Mouse (Mus musculus): ENCODE measurements around the gene Sh3gl2. TPM values are rescaled to one million over a fixed set of nuclear protein-coding genes. Genes with fewer than 3 reads are reported as not detected.

Gene Sh3gl2
- polyA plus RNA-seq, 1 experiment from 2014 or later, result 104 TPM

- no peaks in the 10 kb centered on the region for H3K4me1 ChIP-seq (replicated peaks; ENCODE audit: control insufficient read depth, insufficient read depth, low read length)
- H3K9ac ChIP-seq (replicated peaks; ENCODE audit: low read depth, low read length), result no peak overlapping the region
- no peak overlapping the region for H3K4me3 ChIP-seq (replicated peaks; ENCODE audit: low read length)
- H3K27me3 ChIP-seq (replicated peaks; ENCODE audit: control insufficient read depth, insufficient read depth, low read length), result no peaks in the 10 kb centered on the region
- no peak overlapping the region for H3K4me2 ChIP-seq (ENCODE audit: low read length)
- 81% methylated on average over 5 of the region's 5 CpGs for WGBS
- H3K36me3 ChIP-seq (ENCODE audit: control insufficient read depth, insufficient read depth), result no peaks in the 10 kb centered on the region
- H3K9me3 ChIP-seq (ENCODE audit: control insufficient read depth, low read length), result no peaks in the 10 kb centered on the region
- no peak overlapping the region for H3K27ac ChIP-seq (ENCODE audit: low read length)
- ATAC-seq, result no peak
Observed at GRCm38 (mm10) chr4:85539677-85540076, 334.8 kb downstream of the Sh3gl2 start.

- Histone ChIP-seq H3K4me1 (replicated peaks; ENCODE audit: control insufficient read depth, insufficient read depth, low read length) (no peaks in the 10 kb centered on the region), H3K27ac (ENCODE audit: low read length) (no peak overlapping the region), H3K4me2 (ENCODE audit: low read length) (no peak overlapping the region), H3K9ac (replicated peaks; ENCODE audit: low read depth, low read length) (no peak overlapping the region), H3K27me3 (replicated peaks; ENCODE audit: control insufficient read depth, insufficient read depth, low read length) (no peaks in the 10 kb centered on the region), H3K36me3 (ENCODE audit: control insufficient read depth, insufficient read depth) (no peaks in the 10 kb centered on the region), H3K9me3 (ENCODE audit: control insufficient read depth, low read length) (no peaks in the 10 kb centered on the region), H3K4me3 (replicated peaks; ENCODE audit: low read length) (no peak overlapping the region)
- 77% methylated on average over 4 of the region's 4 CpGs for WGBS
- no peak for ATAC-seq
Observed at GRCm38 (mm10) chr4:85543221-85543620, 338.3 kb downstream of the Sh3gl2 start.

GRCm38 (mm10) chr4:85554696-85555095 lies 349.8 kb downstream of the Sh3gl2 start:
- H3K27me3 ChIP-seq (replicated peaks; ENCODE audit: control insufficient read depth, insufficient read depth, low read length), result no peaks in the 10 kb centered on the region
- H3K4me2 ChIP-seq (ENCODE audit: low read length), result no peak overlapping the region
- no peak overlapping the region for H3K9ac ChIP-seq (replicated peaks; ENCODE audit: low read depth, low read length)
- no peak overlapping the region for H3K27ac ChIP-seq (ENCODE audit: low read length)
- H3K4me1 ChIP-seq (replicated peaks; ENCODE audit: control insufficient read depth, insufficient read depth, low read length), result no peaks in the 10 kb centered on the region
- WGBS, result 48% methylated on average over 3 of the region's 3 CpGs
- no peaks in the 10 kb centered on the region for H3K9me3 ChIP-seq (ENCODE audit: control insufficient read depth, low read length)
- no peak overlapping the region for H3K4me3 ChIP-seq (replicated peaks; ENCODE audit: low read length)
- no peaks in the 10 kb centered on the region for H3K36me3 ChIP-seq (ENCODE audit: control insufficient read depth, insufficient read depth)
- no peak for ATAC-seq

GRCm38 (mm10) chr4:85559753-85560152 lies 354.8 kb downstream of the Sh3gl2 start:
- Histone ChIP-seq H3K9ac (replicated peaks; ENCODE audit: low read depth, low read length) (no peak overlapping the region), H3K4me1 (replicated peaks; ENCODE audit: control insufficient read depth, insufficient read depth, low read length) (no peaks in the 10 kb centered on the region), H3K36me3 (ENCODE audit: control insufficient read depth, insufficient read depth) (no peaks in the 10 kb centered on the region), H3K9me3 (ENCODE audit: control insufficient read depth, low read length) (no peaks in the 10 kb centered on the region), H3K27me3 (replicated peaks; ENCODE audit: control insufficient read depth, insufficient read depth, low read length) (no peaks in the 10 kb centered on the region), H3K4me3 (replicated peaks; ENCODE audit: low read length) (no peak overlapping the region), H3K4me2 (ENCODE audit: low read length) (no peak overlapping the region), H3K27ac (ENCODE audit: low read length) (no peak overlapping the region)
- ATAC-seq, result no peak
- whole genome bisulfite sequencing, result 88% methylated on average over 6 of the region's 6 CpGs

- Histone ChIP-seq H3K27me3 (replicated peaks; ENCODE audit: control insufficient read depth, insufficient read depth, low read length) (no peaks in the 10 kb centered on the region), H3K36me3 (ENCODE audit: control insufficient read depth, insufficient read depth) (no peaks in the 10 kb centered on the region), H3K27ac (ENCODE audit: low read length) (no peak overlapping the region), H3K9ac (replicated peaks; ENCODE audit: low read depth, low read length) (no peak overlapping the region), H3K4me3 (replicated peaks; ENCODE audit: low read length) (no peak overlapping the region), H3K9me3 (ENCODE audit: control insufficient read depth, low read length) (no peaks in the 10 kb centered on the region), H3K4me2 (ENCODE audit: low read length) (no peak overlapping the region), H3K4me1 (replicated peaks; ENCODE audit: control insufficient read depth, insufficient read depth, low read length) (no peaks in the 10 kb centered on the region)
- WGBS, result 78% methylated on average over 2 of the region's 2 CpGs
- peak; percentile 49; the same call in 1 of the 2 replicates for ATAC-seq
Observed at GRCm38 (mm10) chr4:85585426-85585825, 380.5 kb downstream of the Sh3gl2 start.

GRCm38 (mm10) chr4:85588928-85589327 lies 384.0 kb downstream of the Sh3gl2 start:
- WGBS, result 82% methylated on average over 4 of the region's 4 CpGs
- no peaks in the 10 kb centered on the region for H3K9me3 ChIP-seq (ENCODE audit: control insufficient read depth, low read length)
- H3K4me2 ChIP-seq (ENCODE audit: low read length), result no peak overlapping the region
- no peaks in the 10 kb centered on the region for H3K4me1 ChIP-seq (replicated peaks; ENCODE audit: control insufficient read depth, insufficient read depth, low read length)
- ATAC-seq, result no peak
- H3K27me3 ChIP-seq (replicated peaks; ENCODE audit: control insufficient read depth, insufficient read depth, low read length), result no peaks in the 10 kb centered on the region
- no peaks in the 10 kb centered on the region for H3K36me3 ChIP-seq (ENCODE audit: control insufficient read depth, insufficient read depth)
- H3K4me3 ChIP-seq (replicated peaks; ENCODE audit: low read length), result no peak overlapping the region
- no peak overlapping the region for H3K9ac ChIP-seq (replicated peaks; ENCODE audit: low read depth, low read length)
- H3K27ac ChIP-seq (ENCODE audit: low read length), result no peak overlapping the region

GRCm38 (mm10) chr4:85591037-85591436 lies 386.1 kb downstream of the Sh3gl2 start:
- Histone ChIP-seq H3K4me2 (ENCODE audit: low read length) (no peak overlapping the region), H3K36me3 (ENCODE audit: control insufficient read depth, insufficient read depth) (no peaks in the 10 kb centered on the region), H3K4me1 (replicated peaks; ENCODE audit: control insufficient read depth, insufficient read depth, low read length) (no peaks in the 10 kb centered on the region), H3K27ac (ENCODE audit: low read length) (no peak overlapping the region), H3K27me3 (replicated peaks; ENCODE audit: control insufficient read depth, insufficient read depth, low read length) (no peaks in the 10 kb centered on the region), H3K4me3 (replicated peaks; ENCODE audit: low read length) (no peak overlapping the region), H3K9ac (replicated peaks; ENCODE audit: low read depth, low read length) (no peak overlapping the region), H3K9me3 (ENCODE audit: control insufficient read depth, low read length) (no peaks in the 10 kb centered on the region)
- ATAC-seq, result no peak
- 54% methylated on average over 7 of the region's 7 CpGs for WGBS

GRCm38 (mm10) chr4:85594159-85594558 lies 389.2 kb downstream of the Sh3gl2 start:
- H3K27me3 ChIP-seq (replicated peaks; ENCODE audit: control insufficient read depth, insufficient read depth, low read length), result no peaks in the 10 kb centered on the region
- H3K9me3 ChIP-seq (ENCODE audit: control insufficient read depth, low read length), result no peaks in the 10 kb centered on the region
- no peaks in the 10 kb centered on the region for H3K4me1 ChIP-seq (replicated peaks; ENCODE audit: control insufficient read depth, insufficient read depth, low read length)
- no peak for ATAC-seq
- no peaks in the 10 kb centered on the region for H3K36me3 ChIP-seq (ENCODE audit: control insufficient read depth, insufficient read depth)
- no peak overlapping the region for H3K4me3 ChIP-seq (replicated peaks; ENCODE audit: low read length)
- no peak overlapping the region for H3K27ac ChIP-seq (ENCODE audit: low read length)
- no peak overlapping the region for H3K9ac ChIP-seq (replicated peaks; ENCODE audit: low read depth, low read length)
- no peak overlapping the region for H3K4me2 ChIP-seq (ENCODE audit: low read length)

- H3K27me3 ChIP-seq (replicated peaks; ENCODE audit: control insufficient read depth, insufficient read depth, low read length), result no peaks in the 10 kb centered on the region
- WGBS, result 53% methylated on average over 3 of the region's 3 CpGs
- H3K9ac ChIP-seq (replicated peaks; ENCODE audit: low read depth, low read length), result no peak overlapping the region
- no peak for ATAC-seq
- no peaks in the 10 kb centered on the region for H3K4me1 ChIP-seq (replicated peaks; ENCODE audit: control insufficient read depth, insufficient read depth, low read length)
- no peak overlapping the region for H3K4me3 ChIP-seq (replicated peaks; ENCODE audit: low read length)
- H3K9me3 ChIP-seq (ENCODE audit: control insufficient read depth, low read length), result no peaks in the 10 kb centered on the region
- H3K27ac ChIP-seq (ENCODE audit: low read length), result no peak overlapping the region
- no peaks in the 10 kb centered on the region for H3K36me3 ChIP-seq (ENCODE audit: control insufficient read depth, insufficient read depth)
- no peak overlapping the region for H3K4me2 ChIP-seq (ENCODE audit: low read length)
Observed at GRCm38 (mm10) chr4:85613331-85613730, 408.4 kb downstream of the Sh3gl2 start.

GRCm38 (mm10) chr4:85618746-85619145 lies 413.8 kb downstream of the Sh3gl2 start:
- H3K4me1 ChIP-seq (replicated peaks; ENCODE audit: control insufficient read depth, insufficient read depth, low read length), result no peaks in the 10 kb centered on the region
- no peak for ATAC-seq
- no peaks in the 10 kb centered on the region for H3K36me3 ChIP-seq (ENCODE audit: control insufficient read depth, insufficient read depth)
- no peak overlapping the region for H3K4me3 ChIP-seq (replicated peaks; ENCODE audit: low read length)
- no peak overlapping the region for H3K9ac ChIP-seq (replicated peaks; ENCODE audit: low read depth, low read length)
- H3K9me3 ChIP-seq (ENCODE audit: control insufficient read depth, low read length), result no peaks in the 10 kb centered on the region
- no peak overlapping the region for H3K27ac ChIP-seq (ENCODE audit: low read length)
- no peak overlapping the region for H3K4me2 ChIP-seq (ENCODE audit: low read length)
- WGBS, result 90% methylated on average over 5 of the region's 5 CpGs
- H3K27me3 ChIP-seq (replicated peaks; ENCODE audit: control insufficient read depth, insufficient read depth, low read length), result no peaks in the 10 kb centered on the region

All from forebrain, embryonic 16.5 days (tissue).